In genomic region chr9:40537044-40537707, GRCm38 (mm10) we compare ENCODE assay signal across 23 mouse cellular contexts. TPM values are rescaled to one million over a fixed set of nuclear protein-coding genes. Genes with fewer than 3 reads are reported as not detected.
A peak's percentile ranks its signal among the peaks of the same experiment; 100 is the strongest.
DNase-seq lines count a peak whose midpoint lies in the region; ATAC-seq and TF ChIP-seq lines count a peak whose summit lies in the region.
"Had no signal": no experiment of that assay in that cellular context is flagged by ENCODE, and none has a peak within 500 bp of the region (broad histone marks: within the 10 kb centered on the region; RNA-seq: fewer than 3 reads in every experiment).

No protein-coding gene starts in this region.

- H3K4me3 ChIP-seq in forebrain, postnatal 0 days (ENCODE audit: low read depth, low read length): no peak overlapping the region
- H3K4me3 ChIP-seq in forebrain, embryonic 12.5 days (replicated peaks): no peak overlapping the region
- H3K4me3 ChIP-seq in midbrain, embryonic 14.5 days (replicated peaks; ENCODE audit: low read depth, low read length): no peak overlapping the region
- no peak overlapping the region for H3K4me3 ChIP-seq in midbrain, embryonic 10.5 days
- no peak overlapping the region for H3K4me3 ChIP-seq in kidney, adult 2 months (ENCODE audit: insufficient read depth, low read depth, low read length)
- H3K4me3 ChIP-seq: embryonic facial prominence, embryonic 13.5 days; gastrocnemius, adult 2 months; heart, embryonic 13.5 days; hindbrain, embryonic 12.5 days; intestine, embryonic 15.5 days; limb, embryonic 10.5 days; limb, embryonic 15.5 days; midbrain, embryonic 15.5 days had no signal

- TF ChIP-seq POLR2A in kidney, adult 2 months (IDR thresholded peaks at IDR 0.05; ENCODE audit: low read depth, low read length): no peak

- 76% methylated on average over 3 of the region's 3 CpGs for WGBS in forebrain, postnatal 0 days
- 77% methylated on average over 3 of the region's 3 CpGs for WGBS in forebrain, embryonic 12.5 days
- WGBS in midbrain, embryonic 14.5 days: 88% methylated on average over 3 of the region's 3 CpGs
- WGBS in midbrain, embryonic 10.5 days: 85% methylated on average over 3 of the region's 3 CpGs
- WGBS in kidney, adult 2 months: 80% methylated on average over 3 of the region's 3 CpGs

- H3K27ac ChIP-seq in forebrain, postnatal 0 days (ENCODE audit: low read depth, low read length): 0 out of 2 replicates have a peak overlapping the region, but pooled peaks have one; percentile 15
- H3K27ac ChIP-seq in forebrain, embryonic 12.5 days: no peak overlapping the region
- peak overlapping the region; percentile 52; the same call in 1 of the 2 replicates for H3K27ac ChIP-seq in midbrain, embryonic 14.5 days (replicated peaks; ENCODE audit: low read depth, low read length)
- no peak overlapping the region for H3K27ac ChIP-seq in midbrain, embryonic 10.5 days (replicated peaks)
- no peak overlapping the region for H3K27ac ChIP-seq in kidney, adult 2 months (ENCODE audit: insufficient read depth, low read depth, low read length)
- H3K27ac ChIP-seq: embryonic facial prominence, embryonic 13.5 days; gastrocnemius, adult 2 months; heart, embryonic 13.5 days; intestine, embryonic 15.5 days; kidney, postnatal 0 days; limb, embryonic 10.5 days; limb, embryonic 15.5 days; liver, embryonic 14.5 days; macrophage had no signal

- no peak for DNase-seq in forebrain, postnatal 0 days
- no peak for DNase-seq in midbrain, embryonic 14.5 days
- DNase-seq in midbrain, embryonic 10.5 days (ENCODE audit: low spot score): no peak
- no peak for DNase-seq in spleen, adult 18-20 months
- DNase-seq in kidney, adult 2 months: no peak
- DNase-seq: adrenal gland, adult 2 months; B cell, adult 2 months; lung, adult 2 months; right cerebral cortex, postnatal 25 days; thymus, postnatal 25 days had no signal

- H3K4me1 ChIP-seq in forebrain, postnatal 0 days (ENCODE audit: insufficient read depth): peaks cover 20% of the 10 kb centered on the region; the same call in 1 of the 2 replicates
- peaks cover 32% of the 10 kb centered on the region for H3K4me1 ChIP-seq in forebrain, embryonic 12.5 days
- H3K4me1 ChIP-seq in midbrain, embryonic 14.5 days (ENCODE audit: control insufficient read depth, insufficient read depth, low read length): peaks cover 16% of the 10 kb centered on the region
- peaks cover 26% of the 10 kb centered on the region for H3K4me1 ChIP-seq in midbrain, embryonic 10.5 days
- no peaks in the 10 kb centered on the region for H3K4me1 ChIP-seq in kidney, adult 2 months (ENCODE audit: control insufficient read depth, insufficient read depth, low read length)
- H3K4me1 ChIP-seq: embryonic facial prominence, embryonic 13.5 days; intestine, embryonic 15.5 days; limb, embryonic 10.5 days; limb, embryonic 15.5 days had no signal

- H3K27me3 ChIP-seq in forebrain, postnatal 0 days (ENCODE audit: insufficient read depth, low read length): no peaks in the 10 kb centered on the region
- H3K27me3 ChIP-seq in forebrain, embryonic 12.5 days: peaks cover 2% of the 10 kb centered on the region; the same call in 1 of the 2 replicates
- no peaks in the 10 kb centered on the region for H3K27me3 ChIP-seq in midbrain, embryonic 14.5 days (ENCODE audit: control insufficient read depth, insufficient read depth, low read length)
- H3K27me3 ChIP-seq in midbrain, embryonic 10.5 days (ENCODE audit: low read depth, poor library complexity, severe bottlenecking): peaks cover 5% of the 10 kb centered on the region
- H3K27me3 ChIP-seq in kidney, adult 2 months (replicated peaks; ENCODE audit: control insufficient read depth, insufficient read depth, low read length): no peaks in the 10 kb centered on the region
- H3K27me3 ChIP-seq: hindbrain, embryonic 12.5 days; midbrain, embryonic 15.5 days had no signal

- H3K9me3 ChIP-seq in forebrain, postnatal 0 days (ENCODE audit: low read length): no peaks in the 10 kb centered on the region
- H3K9me3 ChIP-seq in forebrain, embryonic 12.5 days: no peaks in the 10 kb centered on the region
- no peaks in the 10 kb centered on the region for H3K9me3 ChIP-seq in midbrain, embryonic 14.5 days (ENCODE audit: control insufficient read depth, low read length)
- no peaks in the 10 kb centered on the region for H3K9me3 ChIP-seq in midbrain, embryonic 10.5 days (replicated peaks)
- H3K9me3 ChIP-seq: embryonic facial prominence, embryonic 13.5 days; heart, embryonic 13.5 days; hindbrain, embryonic 12.5 days; intestine, embryonic 15.5 days; limb, embryonic 10.5 days; limb, embryonic 15.5 days; midbrain, embryonic 15.5 days had no signal

- no peaks in the 10 kb centered on the region for H3K36me3 ChIP-seq in forebrain, postnatal 0 days (ENCODE audit: insufficient read depth)
- H3K36me3 ChIP-seq in forebrain, embryonic 12.5 days (replicated peaks): no peaks in the 10 kb centered on the region
- no peaks in the 10 kb centered on the region for H3K36me3 ChIP-seq in midbrain, embryonic 14.5 days (ENCODE audit: control insufficient read depth, insufficient read depth, low read length)
- no peaks in the 10 kb centered on the region for H3K36me3 ChIP-seq in midbrain, embryonic 10.5 days
- no peaks in the 10 kb centered on the region for H3K36me3 ChIP-seq in kidney, adult 2 months (ENCODE audit: control insufficient read depth, insufficient read depth, low read length)
- H3K36me3 ChIP-seq: embryonic facial prominence, embryonic 13.5 days; heart, embryonic 13.5 days; hindbrain, embryonic 12.5 days; intestine, embryonic 15.5 days; limb, embryonic 10.5 days; limb, embryonic 15.5 days; midbrain, embryonic 15.5 days had no signal

- no peak overlapping the region for H3K9ac ChIP-seq in forebrain, postnatal 0 days
- H3K9ac ChIP-seq in forebrain, embryonic 12.5 days: no peak overlapping the region
- H3K9ac ChIP-seq in midbrain, embryonic 14.5 days (replicated peaks; ENCODE audit: low read length): no peak overlapping the region
- H3K9ac ChIP-seq: embryonic facial prominence, embryonic 13.5 days; heart, embryonic 13.5 days; hindbrain, embryonic 12.5 days; intestine, embryonic 15.5 days; limb, embryonic 15.5 days; liver, embryonic 14.5 days; midbrain, embryonic 15.5 days had no signal

- no peak overlapping the region for H3K4me2 ChIP-seq in forebrain, postnatal 0 days (ENCODE audit: low read depth)
- no peak overlapping the region for H3K4me2 ChIP-seq in forebrain, embryonic 12.5 days
- H3K4me2 ChIP-seq in midbrain, embryonic 14.5 days (ENCODE audit: low read length): no peak overlapping the region
- H3K4me2 ChIP-seq: embryonic facial prominence, embryonic 13.5 days; heart, embryonic 13.5 days; hindbrain, embryonic 12.5 days; intestine, embryonic 15.5 days; limb, embryonic 15.5 days; midbrain, embryonic 15.5 days had no signal

- no peak for TF ChIP-seq CTCF in forebrain, postnatal 0 days (IDR thresholded peaks at IDR 0.05; ENCODE audit: low read depth)
- TF ChIP-seq CTCF in kidney, adult 2 months (conservative IDR thresholded peaks at IDR 0.05; ENCODE audit: insufficient read depth, insufficient read length, low read depth, low read length): no peak

- no peak for ATAC-seq in forebrain, postnatal 0 days
- ATAC-seq in forebrain, embryonic 12.5 days (ENCODE audit: low FRiP score): no peak
- no peak for ATAC-seq in midbrain, embryonic 14.5 days (ENCODE audit: low FRiP score, low TSS enrichment)
- peak; percentile 52 for ATAC-seq in activated CD4-positive, CD25-positive, alpha-beta regulatory T cell, adult 4 months
- ATAC-seq: intestine, embryonic 15.5 days had no signal

RNA-seq across cellular contexts. Expression of gene Gramd1b, which starts 6.0 kb away (rescaled TPM):
- 48.1 and 48.6 TPM in 2 replicates for total RNA-seq in forebrain, postnatal 0 days (2014; rRNA removed)
- 12.5 and 18.0 TPM in 2 replicates for polyA plus RNA-seq in forebrain, postnatal 0 days (2015; fragmentation: Nextera tagmentation; extraction: Ambion mirVana)
- 3.4 and 4.6 TPM in 2 replicates for polyA plus RNA-seq in forebrain, embryonic 12.5 days (2016; fragmentation: Nextera tagmentation; extraction: Ambion mirVana)
- polyA plus RNA-seq in midbrain, embryonic 14.5 days (2014; fragmentation: Nextera tagmentation; extraction: Ambion mirVana): 11.3 and 15.4 TPM in 2 replicates
- polyA plus RNA-seq in midbrain, embryonic 10.5 days (2016; fragmentation: Nextera tagmentation; extraction: Ambion mirVana): 2.3 and 3.7 TPM in 2 replicates
- polyA plus RNA-seq in activated CD4-positive, CD25-positive, alpha-beta regulatory T cell, adult 4 months (2017; shearing (Covaris generic)): 10 to 100 TPM; 48.7 to 68.0 TPM
- polyA plus RNA-seq in kidney, adult 2 months (2012; rRNA removed): 210 and 285 TPM in 2 replicates

Comparison
In these comparisons a context has a peak if more than half of its experiments do, and no peak if none do; other contexts are left out.
1. H3K27ac ChIP-seq: peak in forebrain, postnatal 0 days (single experiment) and midbrain, embryonic 14.5 days (single experiment); none in forebrain, embryonic 12.5 days (single experiment), midbrain, embryonic 10.5 days (single experiment) and kidney, adult 2 months (single experiment).